Mouse (Mus musculus) stomach, postnatal 0 days (tissue): ENCODE measurements at regions not wholly inside any gene's neighbourhood (a gene's known extent, or its start where the extent isn't known, plus 50 kb on each side); places are given as distances from the start of the nearest gene placed in this dataset.

Source experiments
- CTCF ChIP-seq: IDR thresholded peaks from 2 replicates; pipeline ENCODE4 v1.5.1; 2016; ENCODE audit warnings: antibody characterized with exemption, low read depth, mild to moderate bottlenecking, moderate library complexity
- EP300 ChIP-seq: optimal IDR thresholded peaks from 2 replicates; pipeline ENCODE3; 2016; ENCODE audit warnings: antibody characterized with exemption

- no peak for TF ChIP-seq CTCF
- no peak for TF ChIP-seq EP300
Observed at GRCm38 (mm10) chr1:132794462-132794861, 52.9 kb upstream of the Nfasc start.
